Mouse (Mus musculus) lung, postnatal 0 days (tissue): ENCODE results near the gene Wasf2. TPM values are rescaled to one million over a fixed set of nuclear protein-coding genes. Genes with fewer than 3 reads are reported as not detected.

Experiments
- ATAC-seq: fragments of 200-750 bp; cut with Nextera tagmentation; 2 replicates; pipeline ENCODE4 v1.8.0; 2017; ENCODE audit warnings: moderate library complexity
- DNase-seq: peaks from one replicate; pipeline ENCODE4 v3.0.0-alpha.2; 2016; ENCODE audit warnings: low spot score
- H3K27ac ChIP-seq: fragments of 300-500 bp; sonication (generic); 2 replicates; pipeline ENCODE4 v1.5.1; 2014; ENCODE audit warnings: antibody characterized with exemption, mild to moderate bottlenecking, low read length, mixed read lengths
- H3K27me3 ChIP-seq: fragments of 300-500 bp; sonication (generic); replicated peaks from 2 replicates; pipeline ENCODE4 v1.6.1; 2014; ENCODE audit warnings: low read length, mixed read lengths; ENCODE audit not compliant: insufficient read depth
- H3K36me3 ChIP-seq: fragments of 300-500 bp; sonication (generic); 2 replicates; pipeline ENCODE4 v1.6.1; 2014; ENCODE audit warnings: low read length, mixed read lengths; ENCODE audit not compliant: insufficient read depth
- H3K4me1 ChIP-seq: fragments of 300-500 bp; sonication (generic); 2 replicates; pipeline ENCODE4 v1.6.1; 2014; ENCODE audit warnings: antibody characterized with exemption, low read depth, low read length, mixed read lengths; ENCODE audit not compliant: insufficient read depth
- H3K4me2 ChIP-seq: fragments of 300-500 bp; sonication (generic); replicated peaks from 2 replicates; pipeline ENCODE4 v1.6.1; 2014; ENCODE audit warnings: low read depth, mild to moderate bottlenecking, low read length, moderate library complexity, mixed read lengths
- H3K4me3 ChIP-seq: fragments of 300-500 bp; sonication (generic); 2 replicates; pipeline ENCODE4 v1.5.1; 2014; ENCODE audit warnings: low read depth, low read length
- H3K9ac ChIP-seq: fragments of 300-500 bp; sonication (generic); replicated peaks from 2 replicates; pipeline ENCODE4 v1.6.1; 2014; ENCODE audit warnings: low read depth, mild to moderate bottlenecking
- H3K9me3 ChIP-seq: fragments of 300-500 bp; sonication (generic); 2 replicates; pipeline ENCODE4 v1.6.1; 2016; ENCODE audit warnings: low read length, mixed read lengths
- CTCF ChIP-seq: IDR thresholded peaks from 2 replicates; pipeline ENCODE4 v1.5.1; 2016; ENCODE audit warnings: antibody characterized with exemption, mild to moderate bottlenecking
- EP300 ChIP-seq: IDR thresholded peaks from 2 replicates; pipeline ENCODE4 v1.6.1; 2016; ENCODE audit warnings: antibody characterized with exemption, mild to moderate bottlenecking, control low read depth
- WGBS: fragments of 180-500 bp; shearing (Covaris S2); extraction: QIAGEN DNeasy Blood & Tissue Kit; methylation state at CpG from one replicate; pipeline ENCODE4 v1.1.7; 2014; 5-methylcytosine and 5-hydroxymethylcytosine counted together
- polyA plus RNA-seq: library from polyadenylated mRNA; unstranded; fragments of >200 nt; fragmentation: Nextera tagmentation; extraction: Ambion mirVana; gene quantifications from 2 replicates; pipeline ENCODE4 v1.2.1, GENCODE M21; 2015

The Wasf2 gene
- polyA plus RNA-seq, 1 experiment from 2014 or later: 149 TPM

DNA sequence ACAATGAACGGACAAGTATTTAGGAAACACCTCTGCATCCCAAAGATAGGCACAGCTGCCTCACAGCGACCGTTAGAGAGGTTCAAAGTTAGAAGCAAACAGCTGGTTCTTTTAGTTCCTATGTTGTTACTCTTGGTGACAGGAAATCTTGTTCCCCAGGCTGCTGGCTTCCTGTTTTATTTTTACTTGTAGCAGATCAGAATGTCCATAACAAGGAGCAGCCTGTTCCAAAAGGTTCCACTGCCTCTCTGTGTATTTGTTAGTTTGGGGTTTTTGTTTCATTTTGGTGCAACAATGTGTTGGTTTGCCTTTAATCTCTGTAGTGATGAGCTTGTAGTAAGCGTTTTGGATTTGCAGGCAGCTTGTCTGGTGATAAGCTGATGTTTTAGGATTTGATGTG, 44.1 kb downstream of the Wasf2 start:
- peak; percentile 81 for DNase-seq

DNA sequence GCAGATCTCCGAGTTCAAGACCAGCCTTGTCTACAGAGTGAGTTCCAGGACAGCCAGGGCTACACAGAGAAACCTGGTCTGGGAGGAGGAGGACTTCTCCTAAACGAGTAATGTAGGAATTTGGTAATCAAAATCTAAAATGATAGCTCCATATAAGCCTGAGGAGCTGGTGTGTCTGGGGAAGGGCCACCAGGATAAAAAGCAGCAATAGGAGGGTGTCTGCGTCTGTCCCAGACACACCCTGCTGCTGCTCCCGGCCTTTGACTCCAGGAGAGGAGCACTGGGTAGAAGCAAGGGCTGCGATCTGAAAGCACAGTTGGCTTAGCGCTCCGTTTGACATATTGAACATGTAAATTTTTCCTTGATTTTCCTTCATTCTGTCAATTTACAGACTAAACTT, 45.0 kb downstream of the Wasf2 start:
- Histone ChIP-seq H3K27ac (peak overlapping the region; percentile 76), H3K4me3 (no peak overlapping the region), H3K27me3 (no peaks in the 10 kb centered on the region), H3K4me1 (peaks cover 18% of the 10 kb centered on the region), H3K4me2 (no peak overlapping the region), H3K9me3 (no peaks in the 10 kb centered on the region), H3K9ac (no peak overlapping the region), H3K36me3 (peaks cover 18% of the 10 kb centered on the region; the same call in 1 of the 2 replicates)
- DNase-seq (no peak), ATAC-seq (no peak)
- no peak for TF ChIP-seq CTCF
- no peak for TF ChIP-seq EP300
- 56% methylated on average over 7 of the region's 7 CpGs for WGBS

More for the DNA sequence above, 44.1 kb downstream of the Wasf2 start:
- TF ChIP-seq CTCF: no peak
- peak; percentile 91 for TF ChIP-seq EP300
- Histone ChIP-seq H3K9me3 (no peaks in the 10 kb centered on the region), H3K27me3 (no peaks in the 10 kb centered on the region), H3K27ac (peak overlapping the region; percentile 76), H3K4me1 (peaks cover 22% of the 10 kb centered on the region), H3K36me3 (peaks cover 18% of the 10 kb centered on the region; the same call in 1 of the 2 replicates), H3K4me3 (no peak overlapping the region), H3K4me2 (peak overlapping the region; percentile 15), H3K9ac (no peak overlapping the region)
- 30% methylated on average over 4 of the region's 4 CpGs for WGBS
- ATAC-seq: peak; percentile 43

DNA sequence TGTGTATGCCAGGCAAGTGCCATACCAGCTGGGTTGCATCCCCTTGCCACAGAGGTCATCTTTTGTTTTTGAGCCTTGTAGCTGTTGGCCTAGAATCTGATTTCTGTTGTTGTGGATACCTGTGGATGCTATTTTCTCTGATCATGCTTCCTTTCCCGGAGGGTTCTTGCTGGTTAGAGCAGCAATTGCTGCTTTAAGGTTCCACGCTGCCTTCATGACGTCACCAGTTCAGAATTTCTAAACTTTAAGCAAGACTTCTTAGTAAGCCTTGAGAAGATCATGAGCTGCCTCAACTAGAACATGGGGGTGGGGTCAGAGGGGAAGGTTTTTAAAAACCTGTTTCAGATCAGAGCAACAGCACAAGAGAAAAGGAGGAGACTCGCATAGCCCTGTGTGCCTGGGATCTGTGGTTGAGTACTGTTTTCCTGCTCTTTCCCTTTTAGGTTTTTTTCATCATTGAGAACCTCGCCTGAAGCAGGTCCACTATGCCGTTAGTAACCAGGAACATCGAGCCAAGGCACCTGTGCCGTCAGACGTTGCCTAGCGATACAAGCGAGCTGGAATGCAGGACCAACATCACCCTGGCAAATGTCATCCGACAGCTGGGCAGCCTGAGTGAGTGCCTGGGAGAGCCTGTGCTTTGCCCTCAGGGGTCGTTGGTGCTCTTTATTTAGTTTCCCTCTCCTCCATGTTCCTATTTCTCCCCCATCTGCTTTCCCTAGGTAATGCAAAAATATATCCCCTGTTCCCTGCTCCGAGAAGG, 45.9 kb downstream of the Wasf2 start:
- TF ChIP-seq CTCF (no peak), EP300 (no peak)
- 42% methylated on average over 14 of the region's 14 CpGs for WGBS
- Histone ChIP-seq H3K27me3 (no peaks in the 10 kb centered on the region), H3K27ac (peak overlapping the region; percentile 76; the same call in 1 of the 2 replicates), H3K36me3 (peaks cover 18% of the 10 kb centered on the region; the same call in 1 of the 2 replicates), H3K9me3 (no peaks in the 10 kb centered on the region), H3K4me3 (no peak overlapping the region), H3K4me1 (peaks cover 15% of the 10 kb centered on the region), H3K9ac (no peak overlapping the region), H3K4me2 (no peak overlapping the region)
- ATAC-seq: peak; percentile 23; the same call in 1 of the 2 replicates
- DNase-seq: peak; percentile 53

DNA sequence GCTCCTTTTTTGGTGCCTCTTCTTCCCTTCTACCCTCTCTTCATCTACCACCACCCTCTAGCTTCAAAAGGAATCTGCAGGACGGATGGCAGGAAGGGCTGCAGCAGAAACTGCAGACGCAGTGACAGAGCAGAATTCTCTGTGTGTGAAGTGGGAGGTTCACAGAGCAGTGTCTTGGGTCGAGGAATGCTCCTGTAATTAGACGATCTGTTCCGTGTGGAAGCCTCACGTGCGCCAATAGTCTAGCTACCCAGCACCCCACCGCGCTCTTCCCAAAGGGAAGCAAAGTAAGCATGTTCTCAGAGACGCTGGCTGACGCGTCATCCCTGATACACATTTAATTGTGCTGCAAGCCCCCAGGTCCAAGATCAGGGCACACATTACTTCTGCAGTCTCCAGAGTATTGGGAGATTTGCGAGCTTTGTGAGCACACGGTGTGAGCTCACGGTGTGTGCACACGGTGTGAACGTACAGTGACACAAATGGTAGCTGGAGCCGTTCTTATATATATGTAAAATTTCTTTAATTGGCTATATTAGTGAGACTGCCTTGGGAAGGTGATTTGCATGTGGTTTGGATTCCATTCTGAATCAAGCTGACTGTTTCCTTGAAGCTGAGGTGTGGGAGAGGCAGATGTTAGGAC, 46.6 kb downstream of the Wasf2 start:
- no peak overlapping the region for H3K4me2 ChIP-seq
- WGBS: 83% methylated on average over 18 of the region's 18 CpGs

DNA sequence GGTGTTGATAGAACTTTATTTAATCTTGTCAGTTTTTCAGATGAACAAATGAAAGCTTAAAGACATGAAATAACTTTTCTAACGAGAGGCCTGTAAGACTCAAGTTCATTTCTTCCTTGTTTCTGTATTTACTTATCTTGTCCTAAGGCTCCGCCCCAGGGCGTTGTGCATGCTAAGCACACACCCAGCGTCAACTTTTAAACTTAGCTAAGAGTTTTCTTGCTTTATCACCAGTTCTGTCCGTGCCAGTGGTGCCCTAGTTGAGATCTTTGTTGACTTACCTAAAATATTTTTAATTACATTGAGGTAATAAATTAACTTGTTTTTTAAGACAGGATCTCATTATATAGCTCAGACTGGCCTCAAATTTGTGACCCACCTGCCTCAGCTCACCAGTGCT, 48.0 kb downstream of the Wasf2 start:
- H3K9ac ChIP-seq: no peak overlapping the region
- H3K27ac ChIP-seq: no peak overlapping the region
- no peak for TF ChIP-seq EP300
- TF ChIP-seq CTCF: no peak
- H3K4me1 ChIP-seq: peaks cover 10% of the 10 kb centered on the region
- no peak overlapping the region for H3K4me2 ChIP-seq
- no peak overlapping the region for H3K4me3 ChIP-seq
- no peaks in the 10 kb centered on the region for H3K27me3 ChIP-seq
- H3K9me3 ChIP-seq: no peaks in the 10 kb centered on the region
- H3K36me3 ChIP-seq: peaks cover 23% of the 10 kb centered on the region; the same call in 1 of the 2 replicates
- 61% methylated on average over 5 of the region's 5 CpGs for WGBS
- no peak for DNase-seq
- no peak for ATAC-seq

More for the DNA sequence above, 46.6 kb downstream of the Wasf2 start:
- Histone ChIP-seq H3K4me3 (no peak overlapping the region), H3K9me3 (no peaks in the 10 kb centered on the region), H3K4me1 (peaks cover 13% of the 10 kb centered on the region), H3K27me3 (no peaks in the 10 kb centered on the region), H3K27ac (no peak overlapping the region), H3K36me3 (peaks cover 18% of the 10 kb centered on the region; the same call in 1 of the 2 replicates), H3K9ac (no peak overlapping the region)
- no peak for TF ChIP-seq CTCF
- TF ChIP-seq EP300: no peak
- DNase-seq (no peak), ATAC-seq (no peak)

DNA sequence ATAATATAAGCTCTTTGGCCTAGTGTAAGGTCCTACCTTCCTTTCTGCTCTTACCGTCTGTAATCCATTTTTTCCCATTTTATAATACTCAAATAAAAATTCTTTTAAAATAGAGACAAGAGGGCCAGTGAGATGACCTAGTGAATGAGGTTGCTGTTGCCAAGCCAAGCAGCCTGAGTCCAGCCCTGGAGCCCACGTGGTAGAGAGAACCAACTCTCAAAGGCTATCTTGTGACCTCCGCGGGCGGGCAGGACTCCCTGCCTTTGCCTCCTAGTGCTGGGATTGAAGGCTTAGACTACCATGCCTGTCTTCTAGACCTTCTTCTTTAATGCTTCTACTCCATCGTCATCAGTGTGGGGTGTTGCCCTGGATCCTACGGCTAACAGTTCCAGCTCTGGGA, 49.0 kb downstream of the Wasf2 start:
- TF ChIP-seq EP300 (no peak), CTCF (no peak)
- no peak overlapping the region for H3K27ac ChIP-seq
- 89% methylated on average over 7 of the region's 7 CpGs for WGBS
- no peaks in the 10 kb centered on the region for H3K27me3 ChIP-seq
- peaks cover 23% of the 10 kb centered on the region; the same call in 1 of the 2 replicates for H3K36me3 ChIP-seq
- H3K9ac ChIP-seq: no peak overlapping the region
- H3K4me1 ChIP-seq: peaks cover 10% of the 10 kb centered on the region
- H3K9me3 ChIP-seq: no peaks in the 10 kb centered on the region
- DNase-seq: no peak
- no peak overlapping the region for H3K4me3 ChIP-seq
- no peak overlapping the region for H3K4me2 ChIP-seq
- no peak for ATAC-seq
